Mouse (Mus musculus) activated CD4-positive, CD25-positive, alpha-beta regulatory T cell, adult 4 months (primary cell): Measurements from ENCODE around the gene Mup17. TPM values are rescaled to one million over a fixed set of nuclear protein-coding genes. Genes with fewer than 3 reads are reported as not detected.
"Not testable (repeated sequence)": the region's sequence is repeated elsewhere in the genome, so short reads cannot be mapped to it uniquely, and the experiment has no call there.

ENCODE experiments used
- ATAC-seq: one replicate; pipeline ENCODE4 v1.8.0; 2017
- polyA plus RNA-seq, 2 experiments: library from polyadenylated mRNA; unstranded; fragments of 100-300 nt; shearing (Covaris generic); gene quantifications; one replicate each; pipeline ENCODE4 v1.2.1; 2017

Gene Mup17
- polyA plus RNA-seq = not detected

GRCm38 (mm10) chr4:61595771-61596170, at the start of gene Mup17:
Gene Mup17, minus strand, starts transcription at chr4:61595871.
- not testable (repeated sequence) for ATAC-seq

DNA sequence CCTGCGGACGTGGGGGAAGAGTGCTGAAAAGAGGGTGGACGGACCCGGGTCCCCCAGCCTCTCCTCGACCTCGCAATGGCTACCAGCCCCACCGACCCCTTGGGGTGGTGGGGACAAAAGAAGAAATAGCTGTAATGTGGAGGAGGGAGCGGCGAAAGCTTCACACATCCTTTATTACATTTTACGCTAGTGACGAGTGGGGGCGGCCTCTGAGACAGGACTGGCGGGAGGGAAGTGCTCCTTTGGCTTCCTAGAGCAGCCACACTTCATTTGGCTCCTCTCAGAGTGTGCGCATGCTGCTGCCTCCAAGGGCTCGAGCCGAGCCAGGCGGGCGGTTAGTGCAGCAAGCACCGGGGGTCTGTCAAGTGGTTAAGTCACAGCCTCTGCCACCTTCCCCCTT, 24.1 kb downstream of the Mup17 start:
- ATAC-seq = not testable (repeated sequence)

- not testable (repeated sequence) for ATAC-seq
Measured at GRCm38 (mm10) chr4:61555887-61556286, 39.8 kb downstream of the Mup17 start.

Other genes with a start within 250 kb of the Mup17 start
- gene Mup15, start 156.1 kb downstream of the Mup17 start, polyA plus RNA-seq = not detected
- not detected for gene Mup16, start 76.3 kb downstream of the Mup17 start, polyA plus RNA-seq
- gene Mup18, start 78.3 kb upstream of the Mup17 start, polyA plus RNA-seq = not detected
- gene Mup19, start 186.4 kb upstream of the Mup17 start, polyA plus RNA-seq = not detected
- not detected for gene Mup5, start 239.4 kb upstream of the Mup17 start, polyA plus RNA-seq